Mouse (Mus musculus): ENCODE results near the gene Olfr774. TPM values are rescaled to one million over a fixed set of nuclear protein-coding genes. Genes with fewer than 3 reads are reported as not detected.
"Not testable (repeated sequence)": the region's sequence is repeated elsewhere in the genome, so short reads cannot be mapped to it uniquely, and the experiment has no call there.

Gene Olfr774
- not detected in 2 replicates for polyA plus RNA-seq (2015; fragmentation: Nextera tagmentation; extraction: Ambion mirVana)

DNA sequence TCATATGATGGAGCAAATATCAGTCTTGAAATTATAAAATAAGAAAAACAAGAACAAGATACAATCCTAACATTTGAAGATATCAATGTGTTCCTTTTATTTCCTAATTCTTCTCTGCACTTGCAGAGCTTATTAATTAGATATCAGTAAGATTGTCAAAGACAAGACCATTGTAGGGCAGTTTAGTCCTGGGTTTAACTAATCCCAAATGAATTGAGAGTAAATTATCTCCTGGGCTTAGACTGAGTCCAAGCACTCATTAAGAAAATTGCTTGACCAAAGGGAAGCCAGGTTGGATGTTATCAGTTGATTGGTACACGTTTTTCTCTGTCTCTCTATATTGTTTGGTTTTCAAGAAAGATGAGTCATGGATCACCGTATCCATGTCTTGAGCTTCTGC, at the start of gene Olfr774:
TSS of gene Olfr774 (plus strand) at position 301 of the 400 bp plus-strand sequence.
- Histone ChIP-seq H3K27ac (ENCODE audit: low read length) (no peak within 1 kb of the TSS), H3K27me3 (ENCODE audit: insufficient read depth, low read length) (no peaks in the 10 kb centered on the region), H3K36me3 (ENCODE audit: insufficient read depth, low read length) (no peaks in the 10 kb centered on the region), H3K9me3 (ENCODE audit: low read length) (no peaks in the 10 kb centered on the region), H3K9ac (replicated peaks; ENCODE audit: low read length) (no peak within 1 kb of the TSS), H3K4me3 (ENCODE audit: low read length) (no peak within 1 kb of the TSS), H3K4me2 (replicated peaks; ENCODE audit: low read depth, low read length) (no peak within 1 kb of the TSS), H3K4me1 (ENCODE audit: insufficient read depth, low read length) (no peaks in the 10 kb centered on the region)
- 72% methylated on average over 2 of the region's 2 CpGs for WGBS
- no peak for ATAC-seq (ENCODE audit: low FRiP score, low TSS enrichment)

DNA sequence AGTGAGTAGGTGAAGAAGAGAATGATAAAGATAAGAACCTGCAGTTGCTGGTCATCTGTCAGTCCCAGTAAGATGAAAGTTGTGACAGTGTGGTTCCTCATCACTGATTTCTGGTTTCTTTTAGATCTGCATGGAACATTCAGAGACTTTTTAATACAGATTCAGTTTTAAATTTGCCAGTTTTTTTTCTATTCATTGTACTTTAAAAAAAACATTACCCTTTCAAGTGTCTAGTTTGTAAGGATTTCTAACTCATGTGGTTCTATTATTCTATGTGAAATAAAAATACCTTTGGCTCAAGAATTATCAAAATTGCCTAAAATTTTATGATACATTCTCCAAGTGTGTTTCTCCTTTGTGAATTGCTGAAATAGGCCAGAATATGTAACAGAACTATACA, 48.7 kb upstream of the Olfr774 start, which contains the start of gene Olfr773:
TSS of gene Olfr773 (minus strand) at position 101 of the 400 bp plus-strand sequence.
- H3K4me3 ChIP-seq (ENCODE audit: low read length); H3K27ac ChIP-seq (ENCODE audit: low read length); ATAC-seq (ENCODE audit: low FRiP score, low TSS enrichment); H3K36me3 ChIP-seq (ENCODE audit: insufficient read depth, low read length); H3K4me2 ChIP-seq (replicated peaks; ENCODE audit: low read depth, low read length); H3K4me1 ChIP-seq (ENCODE audit: insufficient read depth, low read length); H3K9ac ChIP-seq (replicated peaks; ENCODE audit: low read length); H3K27me3 ChIP-seq (ENCODE audit: insufficient read depth, low read length); H3K9me3 ChIP-seq (ENCODE audit: low read length): not testable (repeated sequence)

DNA sequence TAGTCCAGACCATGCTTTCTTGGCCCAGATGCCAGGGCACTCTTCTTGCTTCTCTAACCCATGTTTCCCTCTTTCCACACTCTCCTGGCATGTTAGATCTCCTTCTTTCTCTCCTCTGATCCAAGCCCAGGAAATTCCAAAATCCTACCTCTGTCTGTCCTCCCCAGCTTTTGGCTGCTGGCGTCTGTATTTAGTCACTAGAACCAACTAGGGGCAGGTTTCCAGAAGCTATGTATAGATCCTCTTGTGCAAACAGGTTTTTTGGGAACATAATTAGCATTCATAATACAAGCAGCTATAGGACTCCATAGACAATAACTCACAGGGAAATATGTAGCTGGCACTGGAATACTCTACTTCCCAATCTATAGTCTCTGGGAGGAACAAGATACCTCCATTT, 5.3 kb upstream of the Olfr774 start:
- Histone ChIP-seq H3K4me2 (replicated peaks; ENCODE audit: low read depth, low read length) (no peak overlapping the region), H3K9ac (replicated peaks; ENCODE audit: low read length) (no peak overlapping the region), H3K27ac (ENCODE audit: low read length) (no peak overlapping the region), H3K36me3 (ENCODE audit: insufficient read depth, low read length) (no peaks in the 10 kb centered on the region), H3K27me3 (ENCODE audit: insufficient read depth, low read length) (no peaks in the 10 kb centered on the region), H3K9me3 (ENCODE audit: low read length) (no peaks in the 10 kb centered on the region), H3K4me1 (ENCODE audit: insufficient read depth, low read length) (no peaks in the 10 kb centered on the region), H3K4me3 (ENCODE audit: low read length) (no peak overlapping the region)
- WGBS: 79% methylated on average over 1 of the region's 1 CpGs
- no peak for ATAC-seq (ENCODE audit: low FRiP score, low TSS enrichment)

DNA sequence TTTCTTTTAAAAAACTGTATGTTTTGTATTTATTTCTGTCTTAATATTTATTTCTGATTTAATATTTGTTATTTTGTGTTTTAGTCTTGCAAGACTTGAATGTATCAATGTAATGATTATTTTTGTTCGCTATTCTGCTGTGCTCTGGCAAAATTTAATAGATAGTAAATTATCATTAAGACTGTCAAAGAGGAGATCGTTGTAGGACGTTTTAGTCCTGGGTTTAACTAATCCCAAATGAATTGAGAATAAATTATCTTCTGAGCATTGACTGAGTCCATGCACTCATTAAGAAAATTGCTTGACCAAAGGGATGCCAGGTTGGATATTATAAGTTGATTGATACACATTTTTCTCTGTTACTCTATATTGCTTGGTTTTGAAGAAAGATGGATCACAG, 12.1 kb downstream of the Olfr774 start, which contains the start of gene Olfr775:
TSS of gene Olfr775 (plus strand) at position 301 of the 400 bp plus-strand sequence.
- Histone ChIP-seq H3K9me3 (ENCODE audit: low read length) (no peaks in the 10 kb centered on the region), H3K4me1 (ENCODE audit: insufficient read depth, low read length) (no peaks in the 10 kb centered on the region), H3K4me3 (ENCODE audit: low read length) (no peak within 1 kb of the TSS), H3K4me2 (replicated peaks; ENCODE audit: low read depth, low read length) (no peak within 1 kb of the TSS), H3K27me3 (ENCODE audit: insufficient read depth, low read length) (no peaks in the 10 kb centered on the region), H3K9ac (replicated peaks; ENCODE audit: low read length) (no peak within 1 kb of the TSS), H3K27ac (ENCODE audit: low read length) (no peak within 1 kb of the TSS), H3K36me3 (ENCODE audit: insufficient read depth, low read length) (no peaks in the 10 kb centered on the region)
- no peak for ATAC-seq (ENCODE audit: low FRiP score, low TSS enrichment)
- WGBS: 66% methylated on average over 3 of the region's 3 CpGs

DNA sequence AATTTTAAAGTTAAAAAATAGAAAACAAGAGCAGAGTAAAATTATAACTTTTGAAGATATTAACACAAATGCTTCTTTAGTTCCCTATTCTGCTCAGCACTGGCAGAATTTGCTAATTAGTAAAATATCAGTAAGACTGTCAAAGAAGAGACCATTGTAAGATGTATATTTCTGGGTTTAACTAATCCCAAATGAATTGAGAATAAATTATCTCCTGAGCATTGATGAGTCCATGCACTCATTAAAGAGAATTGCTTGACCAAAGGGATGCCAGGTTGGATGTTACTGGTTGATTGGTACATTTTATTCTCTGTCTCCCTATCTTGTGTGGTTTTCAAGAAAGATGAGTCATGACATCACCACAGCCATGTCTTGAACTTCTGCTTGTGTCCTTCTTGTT, 22.8 kb downstream of the Olfr774 start, which contains the start of gene Olfr776:
TSS of gene Olfr776 (plus strand) at position 301 of the 400 bp plus-strand sequence.
- Histone ChIP-seq H3K27ac (ENCODE audit: low read length) (no peak within 1 kb of the TSS), H3K4me3 (ENCODE audit: low read length) (no peak within 1 kb of the TSS), H3K9me3 (ENCODE audit: low read length) (no peaks in the 10 kb centered on the region), H3K27me3 (ENCODE audit: insufficient read depth, low read length) (no peaks in the 10 kb centered on the region), H3K4me1 (ENCODE audit: insufficient read depth, low read length) (no peaks in the 10 kb centered on the region), H3K4me2 (replicated peaks; ENCODE audit: low read depth, low read length) (no peak within 1 kb of the TSS), H3K9ac (replicated peaks; ENCODE audit: low read length) (no peak within 1 kb of the TSS), H3K36me3 (ENCODE audit: insufficient read depth, low read length) (no peaks in the 10 kb centered on the region)
- ATAC-seq (ENCODE audit: low FRiP score, low TSS enrichment): no peak

DNA sequence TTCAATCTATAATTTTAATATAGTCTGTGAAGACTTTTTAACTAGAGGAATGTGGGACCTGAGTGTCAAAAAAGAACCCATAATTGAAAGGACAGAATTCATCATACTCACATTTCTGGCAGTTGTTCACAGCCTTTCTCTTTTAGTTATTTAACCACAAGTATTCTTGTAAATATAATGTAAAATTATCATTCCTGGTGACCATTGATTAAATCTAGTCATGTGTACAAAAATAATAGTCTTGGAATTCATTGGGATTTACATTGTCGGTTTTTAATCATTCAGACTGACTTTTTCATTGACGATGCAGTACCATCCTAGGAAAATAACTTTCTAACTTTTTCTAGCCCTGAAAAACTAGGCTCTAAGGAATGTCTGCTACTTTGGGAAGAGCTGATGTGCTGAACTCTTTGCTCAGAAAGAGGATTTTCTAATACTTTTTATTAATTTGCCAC, 35.1 kb downstream of the Olfr774 start, which contains the start of gene Olfr777:
TSS of gene Olfr777 (minus strand) at position 405 of the 455 bp plus-strand sequence.
- Histone ChIP-seq H3K36me3 (ENCODE audit: insufficient read depth, low read length) (no peaks in the 10 kb centered on the region), H3K9me3 (ENCODE audit: low read length) (no peaks in the 10 kb centered on the region), H3K4me1 (ENCODE audit: insufficient read depth, low read length) (no peaks in the 10 kb centered on the region), H3K27ac (ENCODE audit: low read length) (no peak within 1 kb of the TSS), H3K27me3 (ENCODE audit: insufficient read depth, low read length) (no peaks in the 10 kb centered on the region), H3K9ac (replicated peaks; ENCODE audit: low read length) (no peak within 1 kb of the TSS), H3K4me2 (replicated peaks; ENCODE audit: low read depth, low read length) (no peak within 1 kb of the TSS), H3K4me3 (ENCODE audit: low read length) (no peak within 1 kb of the TSS)
- no peak for ATAC-seq (ENCODE audit: low FRiP score, low TSS enrichment)
- WGBS: 90% methylated on average over 2 of the region's 2 CpGs

Other genes starting within 250 kb of the Olfr774 start
- gene Olfr9, start 246.8 kb upstream of the Olfr774 start, polyA plus RNA-seq (2015; fragmentation: Nextera tagmentation; extraction: Ambion mirVana): not detected in 2 replicates
- gene Olfr763, start 225.4 kb upstream of the Olfr774 start, polyA plus RNA-seq (2015; fragmentation: Nextera tagmentation; extraction: Ambion mirVana): not detected in 2 replicates
- gene Olfr764-ps1, start 196.3 kb upstream of the Olfr774 start, polyA plus RNA-seq (2015; fragmentation: Nextera tagmentation; extraction: Ambion mirVana): not detected in 2 replicates
- not detected in 2 replicates for gene Olfr765, start 186.2 kb upstream of the Olfr774 start, polyA plus RNA-seq (2015; fragmentation: Nextera tagmentation; extraction: Ambion mirVana)
- not detected in 2 replicates for gene Olfr766-ps1, start 167.2 kb upstream of the Olfr774 start, polyA plus RNA-seq (2015; fragmentation: Nextera tagmentation; extraction: Ambion mirVana)
- gene Olfr767, start 153.3 kb upstream of the Olfr774 start, polyA plus RNA-seq (2015; fragmentation: Nextera tagmentation; extraction: Ambion mirVana): not detected in 2 replicates
- not detected in 2 replicates for gene Olfr768, start 136.8 kb upstream of the Olfr774 start, polyA plus RNA-seq (2015; fragmentation: Nextera tagmentation; extraction: Ambion mirVana)
- gene Olfr769, start 118.3 kb upstream of the Olfr774 start, polyA plus RNA-seq (2015; fragmentation: Nextera tagmentation; extraction: Ambion mirVana): not detected in 2 replicates
- gene Olfr770, start 97.2 kb upstream of the Olfr774 start, polyA plus RNA-seq (2015; fragmentation: Nextera tagmentation; extraction: Ambion mirVana): not detected in 2 replicates
- not detected in 2 replicates for gene Olfr771, start 71.5 kb upstream of the Olfr774 start, polyA plus RNA-seq (2015; fragmentation: Nextera tagmentation; extraction: Ambion mirVana)
- gene Olfr772, start 58.3 kb upstream of the Olfr774 start, polyA plus RNA-seq (2015; fragmentation: Nextera tagmentation; extraction: Ambion mirVana): not detected in 2 replicates
- not detected in 2 replicates for gene Olfr773, start 48.8 kb upstream of the Olfr774 start, polyA plus RNA-seq (2015; fragmentation: Nextera tagmentation; extraction: Ambion mirVana)
- gene Olfr775, start 12.2 kb downstream of the Olfr774 start, polyA plus RNA-seq (2015; fragmentation: Nextera tagmentation; extraction: Ambion mirVana): not detected in 2 replicates
- gene Olfr776, start 22.9 kb downstream of the Olfr774 start, polyA plus RNA-seq (2015; fragmentation: Nextera tagmentation; extraction: Ambion mirVana): not detected in 2 replicates
- not detected in 2 replicates for gene Olfr777, start 35.3 kb downstream of the Olfr774 start, polyA plus RNA-seq (2015; fragmentation: Nextera tagmentation; extraction: Ambion mirVana)
- gene Olfr780, start 81.9 kb downstream of the Olfr774 start, polyA plus RNA-seq (2015; fragmentation: Nextera tagmentation; extraction: Ambion mirVana): not detected in 2 replicates
- gene Olfr781, start 92.7 kb downstream of the Olfr774 start, polyA plus RNA-seq (2015; fragmentation: Nextera tagmentation; extraction: Ambion mirVana): not detected in 2 replicates
- gene Olfr782, start 112.6 kb downstream of the Olfr774 start, polyA plus RNA-seq (2015; fragmentation: Nextera tagmentation; extraction: Ambion mirVana): not detected in 2 replicates
- 0.05 and 0.06 TPM in 2 replicates for gene Olfr784, start 147.9 kb downstream of the Olfr774 start, polyA plus RNA-seq (2015; fragmentation: Nextera tagmentation; extraction: Ambion mirVana)
- gene Olfr785, start 169.2 kb downstream of the Olfr774 start, polyA plus RNA-seq (2015; fragmentation: Nextera tagmentation; extraction: Ambion mirVana): not detected in 2 replicates
- gene Olfr786, start 191.1 kb downstream of the Olfr774 start, polyA plus RNA-seq (2015; fragmentation: Nextera tagmentation; extraction: Ambion mirVana): not detected in 2 replicates
- not detected in 2 replicates for gene Olfr787, start 225.7 kb downstream of the Olfr774 start, polyA plus RNA-seq (2015; fragmentation: Nextera tagmentation; extraction: Ambion mirVana)
- gene Olfr788, start 234.8 kb downstream of the Olfr774 start, polyA plus RNA-seq (2015; fragmentation: Nextera tagmentation; extraction: Ambion mirVana): not detected in 2 replicates
- gene Olfr789, start 248.5 kb downstream of the Olfr774 start, polyA plus RNA-seq (2015; fragmentation: Nextera tagmentation; extraction: Ambion mirVana): not detected in 2 replicates